In genomic region chr2:27205666-27206065, GRCm38 (mm10) we compare ENCODE assay signal across 8 mouse cellular contexts. TPM values are rescaled to one million over a fixed set of nuclear protein-coding genes. Genes with fewer than 3 reads are reported as not detected.
DNase-seq lines count a peak whose midpoint lies in the region.

No protein-coding gene starts in this region.

- intact Hi-C loops in gastrocnemius, postnatal 36 days (cut with DNase I), result no loop called here
- intact Hi-C loops in heart, postnatal 36 days (cut with DNase I), result no loop called here

- DNase-seq in gastrocnemius, adult 18-20 months (ENCODE audit: low spot score), result peak; percentile 36
- no peak for DNase-seq in gastrocnemius, postnatal 36 days
- peak; percentile 30 for DNase-seq in right cerebral cortex, postnatal 4 days
- no peak for DNase-seq in right cerebral cortex, postnatal 14 days
- peak; percentile 28 to 56 for DNase-seq in heart, postnatal 36 days
- no peak for DNase-seq in spleen, postnatal 36 days (ENCODE audit: low spot score in 2 of 2)
- DNase-seq in T-cell, adult 2 months (ENCODE audit: low spot score), result no peak
- DNase-seq in ovary, postnatal 14 days (ENCODE audit: low spot score), result no peak

RNA-seq across cellular contexts. Expression of gene Dbh, which starts 40.6 kb away (rescaled TPM):
- total RNA-seq in gastrocnemius, adult 18-20 months (2021), result not detected
- total RNA-seq in gastrocnemius, postnatal 36 days (2021), result not detected
- 1 to 10 TPM; 1.4 to 2.4 TPM for total RNA-seq in heart, postnatal 36 days (2021)

RNA-seq across cellular contexts. Expression of gene Sardh, which starts 42.5 kb away (rescaled TPM):
- under 1 TPM; 0.82 to 0.85 TPM for total RNA-seq in gastrocnemius, adult 18-20 months (2021)
- 1 to 10 TPM in 1 of 2 experiments, under 1 TPM in 1; 0.82 to 1.4 TPM for total RNA-seq in gastrocnemius, postnatal 36 days (2021)
- 1 to 10 TPM; 4.8 to 7.1 TPM for total RNA-seq in heart, postnatal 36 days (2021)

Comparison
In these comparisons a context has a peak if more than half of its experiments do, and no peak if none do; other contexts are left out.
1. DNase-seq: peak in gastrocnemius, adult 18-20 months (single experiment), right cerebral cortex, postnatal 4 days (single experiment) and heart, postnatal 36 days (2 of 2); none in gastrocnemius, postnatal 36 days (0 of 2), right cerebral cortex, postnatal 14 days (single experiment), spleen, postnatal 36 days (0 of 2), T-cell, adult 2 months (single experiment) and ovary, postnatal 14 days (single experiment).